Mouse (Mus musculus) heart, postnatal 0 days (tissue): ENCODE data around the gene Rasgrp3.

ENCODE experiments used
- CTCF ChIP-seq: IDR thresholded peaks from 2 replicates; pipeline ENCODE4 v1.5.1; 2016; ENCODE audit warnings: antibody characterized with exemption, control low read depth, low read depth
- EP300 ChIP-seq: IDR thresholded peaks from 2 replicates; pipeline ENCODE4 v1.6.1; 2016; ENCODE audit warnings: antibody characterized with exemption, low read depth

GRCm38 (mm10) chr17:75467526-75467925, 31.8 kb downstream of the Rasgrp3 start:
- TF ChIP-seq CTCF (no peak), EP300 (no peak)
